Mouse (Mus musculus) MEL (cell line): ENCODE measurements at regions not wholly inside any gene's neighbourhood (a gene's known extent, or its start where the extent isn't known, plus 50 kb on each side); places are given as distances from the start of the nearest gene placed in this dataset.

Experiments used
- DNase-seq: peaks from one replicate; pipeline ENCODE4 v3.0.0; 2011; ENCODE audit warnings: low read depth, low spot score
- H3K27ac ChIP-seq: 2 replicates; pipeline ENCODE4 v1.5.1; 2012; ENCODE audit warnings: low read depth, mild to moderate bottlenecking, control low read depth, low read length, moderate library complexity; ENCODE audit not compliant: control insufficient read depth
- H3K27me3 ChIP-seq, 2 experiments: fragments of 150-350 bp in 1 of 2; sonication (generic) in 1 of 2; 2 replicates each; pipeline ENCODE4 v1.6.1; 2012; ENCODE audit warnings: low read length in 2 of 2, mild to moderate bottlenecking in 2 of 2, improper control_type of control experiment in 1 of 2, moderate library complexity in 1 of 2; ENCODE audit not compliant: insufficient read depth in 2 of 2, control insufficient read depth in 1 of 2
- H3K36me3 ChIP-seq, 2 experiments: 2 replicates each; pipeline ENCODE4 v1.6.1; 2012 to 2014; ENCODE audit warnings: low read length in 2 of 2, improper control_type of control experiment in 1 of 2, inconsistent platforms in 1 of 2, mild to moderate bottlenecking in 1 of 2; ENCODE audit not compliant: insufficient read depth in 2 of 2, control insufficient read depth in 1 of 2
- H3K4me1 ChIP-seq, 2 experiments: fragments of 150-350 bp in 1 of 2; sonication (generic) in 1 of 2; 2 replicates each; pipeline ENCODE4 v1.6.1; 2012; ENCODE audit warnings: low read length in 2 of 2, improper control_type of control experiment in 1 of 2, mild to moderate bottlenecking in 1 of 2; ENCODE audit not compliant: insufficient read depth in 2 of 2, control insufficient read depth in 1 of 2
- H3K4me3 ChIP-seq, 2 experiments: fragments of 150-350 bp in 1 of 2; sonication (generic) in 1 of 2; 2 replicates each; pipeline ENCODE4 v1.5.1; 2012; ENCODE audit warnings: low read depth in 2 of 2, low read length in 2 of 2, mild to moderate bottlenecking in 2 of 2, moderate library complexity in 2 of 2, control low read depth in 1 of 2, improper control_type of control experiment in 1 of 2; ENCODE audit not compliant: control insufficient read depth in 1 of 2, insufficient read depth in 1 of 2
- H3K79me2 ChIP-seq: 2 replicates; pipeline ENCODE4 v1.6.1; 2012; ENCODE audit warnings: mild to moderate bottlenecking, low read length, moderate library complexity; ENCODE audit not compliant: control insufficient read depth, poor library complexity, insufficient read depth
- H3K9ac ChIP-seq: 2 replicates; pipeline ENCODE4 v1.6.1; 2012; ENCODE audit warnings: low read depth, mild to moderate bottlenecking, control low read depth, low read length, moderate library complexity; ENCODE audit not compliant: control insufficient read depth, poor library complexity, severe bottlenecking
- H3K9me3 ChIP-seq: fragments of 150-350 bp; sonication (generic); replicated peaks from 2 replicates; pipeline ENCODE4 v1.6.1; 2012; ENCODE audit warnings: mild to moderate bottlenecking, low read length, improper control_type of control experiment, moderate library complexity; ENCODE audit not compliant: insufficient read depth
- BHLHE40 ChIP-seq: IDR thresholded peaks from 2 replicates; pipeline ENCODE4 v1.6.1; 2012; ENCODE audit warnings: low read depth, mild to moderate bottlenecking, inconsistent platforms, low read length, improper control_type of control experiment, borderline replicate concordance
- CHD2 ChIP-seq: IDR thresholded peaks from 2 replicates; pipeline ENCODE4 v1.6.1; 2011; ENCODE audit warnings: low read length, improper control_type of control experiment
- E2F4 ChIP-seq: IDR thresholded peaks from 2 replicates; pipeline ENCODE4 v1.6.1; 2011; ENCODE audit warnings: low read depth, low read length, improper control_type of control experiment, borderline replicate concordance
- ELF1 ChIP-seq: IDR thresholded peaks from 2 replicates; pipeline ENCODE4 v1.6.1; 2014; ENCODE audit warnings: low read depth, mild to moderate bottlenecking, inconsistent platforms, low read length, improper control_type of control experiment, moderate library complexity
- EP300 ChIP-seq, 2 experiments: IDR thresholded peaks; 2 replicates each; pipeline ENCODE4 v1.6.1; 2011; ENCODE audit warnings: improper control_type of control experiment in 2 of 2, low read length in 2 of 2, low read depth in 1 of 2, mild to moderate bottlenecking in 1 of 2
- ETS1 ChIP-seq: IDR thresholded peaks from 2 replicates; pipeline ENCODE4 v1.6.1; 2012; ENCODE audit warnings: low read depth, mild to moderate bottlenecking, inconsistent platforms, low read length, improper control_type of control experiment, moderate library complexity
- GABPA ChIP-seq: IDR thresholded peaks from 2 replicates; pipeline ENCODE4 v1.6.1; 2012; ENCODE audit warnings: low read depth, mild to moderate bottlenecking, inconsistent platforms, low read length, improper control_type of control experiment, moderate library complexity
- GATA1 ChIP-seq: IDR thresholded peaks from 2 replicates; pipeline ENCODE4 v1.6.1; 2011; ENCODE audit warnings: low read depth, low read length, improper control_type of control experiment
- HCFC1 ChIP-seq: IDR thresholded peaks from 2 replicates; pipeline ENCODE4 v1.6.1; 2012; ENCODE audit warnings: low read depth, mild to moderate bottlenecking, inconsistent platforms, low read length, improper control_type of control experiment, moderate library complexity
- KAT2A ChIP-seq: conservative IDR thresholded peaks from 2 replicates; pipeline ENCODE4 v1.6.1; 2012; ENCODE audit warnings: low read depth, low read length, improper control_type of control experiment, inconsistent platforms
- MAFK ChIP-seq: IDR thresholded peaks from 2 replicates; pipeline ENCODE4 v1.6.1; 2011; ENCODE audit warnings: low read depth, mild to moderate bottlenecking, low read length, improper control_type of control experiment, borderline replicate concordance
- MAX ChIP-seq: IDR thresholded peaks from 2 replicates; pipeline ENCODE4 v1.6.1; 2011; ENCODE audit warnings: low read length, improper control_type of control experiment
- MAZ ChIP-seq: IDR thresholded peaks from 2 replicates; pipeline ENCODE4 v1.6.1; 2012; ENCODE audit warnings: low read depth, mild to moderate bottlenecking, inconsistent platforms, low read length, improper control_type of control experiment
- NELFE ChIP-seq: IDR thresholded peaks from 2 replicates; pipeline ENCODE4 v1.6.1; 2011; ENCODE audit warnings: low read depth, low read length, improper control_type of control experiment
- NRF1 ChIP-seq: IDR thresholded peaks from 2 replicates; pipeline ENCODE4 v1.6.1; 2014; ENCODE audit warnings: low read depth, mild to moderate bottlenecking, inconsistent platforms, low read length, improper control_type of control experiment, moderate library complexity; ENCODE audit not compliant: poor library complexity, insufficient read depth, severe bottlenecking
- SMC3 ChIP-seq: IDR thresholded peaks from 2 replicates; pipeline ENCODE4 v1.6.1; 2011; ENCODE audit warnings: low read depth, low read length, improper control_type of control experiment
- TBP ChIP-seq: IDR thresholded peaks from 2 replicates; pipeline ENCODE4 v1.8.0; 2011; ENCODE audit warnings: low read depth, low read length, improper control_type of control experiment
- UBTF ChIP-seq: IDR thresholded peaks from 2 replicates; pipeline ENCODE4 v1.6.1; 2012; ENCODE audit warnings: low read depth, mild to moderate bottlenecking, inconsistent platforms, low read length, improper control_type of control experiment, moderate library complexity, borderline replicate concordance; ENCODE audit not compliant: insufficient read depth

GRCm38 (mm10) chr1:78050231-78050630 lies 146.7 kb downstream of the Pax3 start:
- no peaks in the 10 kb centered on the region for H3K79me2 ChIP-seq
- no peak for TF ChIP-seq GABPA
- no peak for TF ChIP-seq ETS1
- TF ChIP-seq E2F4 = no peak
- TF ChIP-seq KAT2A = no peak
- no peak for TF ChIP-seq UBTF
- TF ChIP-seq BHLHE40 = no peak
- TF ChIP-seq NELFE = no peak
- TF ChIP-seq ELF1 = no peak
- no peak for TF ChIP-seq MAFK
- TF ChIP-seq MAZ = no peak
- no peak for TF ChIP-seq NRF1
- TF ChIP-seq GATA1 = no peak
- no peak for TF ChIP-seq EP300 (IDR thresholded peaks at IDR 0.05; ENCODE audit: low read depth in 1 of 2, low read length in 2 of 2)
- no peak for TF ChIP-seq MAX
- no peak for TF ChIP-seq TBP
- no peak overlapping the region for H3K4me3 ChIP-seq
- DNase-seq = no peak
- no peak overlapping the region for H3K27ac ChIP-seq
- no peaks in the 10 kb centered on the region for H3K36me3 ChIP-seq
- H3K9ac ChIP-seq = no peak overlapping the region
- no peaks in the 10 kb centered on the region for H3K27me3 ChIP-seq
- H3K4me1 ChIP-seq = no peaks in the 10 kb centered on the region
- H3K9me3 ChIP-seq = no peaks in the 10 kb centered on the region

DNA sequence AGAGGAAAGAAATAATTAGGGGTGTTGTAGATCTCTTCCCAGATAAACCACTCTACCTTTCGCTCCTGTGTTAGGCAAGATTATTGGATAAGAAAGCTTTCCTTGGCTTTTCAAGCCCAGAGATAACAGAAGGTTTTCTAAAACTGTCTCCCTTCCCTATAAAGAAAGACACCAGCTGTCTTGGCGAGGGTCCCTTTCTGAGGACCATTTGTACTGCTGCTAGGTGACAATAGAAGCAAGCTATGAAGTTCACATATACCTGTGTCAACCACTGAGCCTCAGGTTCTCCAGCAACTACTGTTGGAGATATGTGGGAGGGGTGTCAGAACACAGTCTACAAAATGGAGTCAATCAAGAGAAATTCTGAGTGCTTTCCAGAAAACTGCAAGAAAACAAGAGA lies 164.6 kb downstream of the Pax3 start:
- no peak for DNase-seq
- no peak for TF ChIP-seq MAFK
- TF ChIP-seq HCFC1 = no peak
- no peak for TF ChIP-seq SMC3
- no peak for TF ChIP-seq NELFE
- TF ChIP-seq MAX = no peak
- TF ChIP-seq CHD2 = no peak
- no peak for TF ChIP-seq E2F4
- no peaks in the 10 kb centered on the region for H3K36me3 ChIP-seq
- H3K27me3 ChIP-seq = no peaks in the 10 kb centered on the region
- no peak overlapping the region for H3K4me3 ChIP-seq
- no peaks in the 10 kb centered on the region for H3K79me2 ChIP-seq
- H3K9me3 ChIP-seq = no peaks in the 10 kb centered on the region
- no peak overlapping the region for H3K27ac ChIP-seq
- no peaks in the 10 kb centered on the region for H3K4me1 ChIP-seq
- no peak overlapping the region for H3K9ac ChIP-seq
